Mouse (Mus musculus) kidney, adult 2 months (tissue): ENCODE measurements around the gene Tmbim6.

Experiments
- CTCF ChIP-seq: fragments of 200-500 bp; conservative IDR thresholded peaks from 2 replicates; pipeline ENCODE4 v1.5.1; 2011; ENCODE audit warnings: low read depth, mild to moderate bottlenecking, control low read depth, low read length, moderate library complexity, mixed read lengths; ENCODE audit not compliant: insufficient read depth, insufficient read length
- POLR2A ChIP-seq: fragments of 200-500 bp; IDR thresholded peaks from one replicate; pipeline ENCODE4 v1.6.1; 2011; ENCODE audit warnings: low read depth, low read length, control low read depth

DNA sequence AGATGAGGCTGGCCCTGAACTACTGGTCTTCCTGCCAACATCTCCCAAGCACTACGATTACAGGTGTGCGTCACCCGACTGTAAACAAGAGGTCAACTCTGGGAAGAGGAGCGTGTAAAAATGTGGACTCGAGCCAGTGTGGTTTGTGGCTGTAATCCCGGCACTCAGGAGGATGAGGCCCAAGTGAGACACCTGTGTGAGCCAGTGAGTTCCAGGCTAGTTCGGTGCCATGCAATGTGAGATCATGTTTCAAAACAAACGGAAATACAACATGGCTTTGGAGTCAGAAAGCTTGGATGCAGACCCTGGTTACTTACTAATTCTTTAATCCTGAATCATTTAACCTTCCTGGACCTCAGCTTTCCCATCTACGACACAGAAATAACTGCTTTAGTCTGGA lies 33.7 kb upstream of the Tmbim6 start:
- no peak for TF ChIP-seq CTCF
- no peak for TF ChIP-seq POLR2A
